Mouse (Mus musculus) MEL (cell line): Measurements from ENCODE around the gene Hoxd11. TPM values are rescaled to one million over a fixed set of nuclear protein-coding genes. Genes with fewer than 3 reads are reported as not detected.

ENCODE experiments used
- DNase-seq: peaks from one replicate; pipeline ENCODE4 v3.0.0; 2011; ENCODE audit warnings: low read depth, low spot score
- H3K27ac ChIP-seq: 2 replicates; pipeline ENCODE4 v1.5.1; 2012; ENCODE audit warnings: low read depth, mild to moderate bottlenecking, control low read depth, low read length, moderate library complexity; ENCODE audit not compliant: control insufficient read depth
- H3K27me3 ChIP-seq, 2 experiments: fragments of 150-350 bp in 1 of 2; sonication (generic) in 1 of 2; 2 replicates each; pipeline ENCODE4 v1.6.1; 2012; ENCODE audit warnings: low read length in 2 of 2, mild to moderate bottlenecking in 2 of 2, improper control_type of control experiment in 1 of 2, moderate library complexity in 1 of 2; ENCODE audit not compliant: insufficient read depth in 2 of 2, control insufficient read depth in 1 of 2
- H3K36me3 ChIP-seq, 2 experiments: 2 replicates each; pipeline ENCODE4 v1.6.1; 2012 to 2014; ENCODE audit warnings: low read length in 2 of 2, improper control_type of control experiment in 1 of 2, inconsistent platforms in 1 of 2, mild to moderate bottlenecking in 1 of 2; ENCODE audit not compliant: insufficient read depth in 2 of 2, control insufficient read depth in 1 of 2
- H3K4me1 ChIP-seq, 2 experiments: fragments of 150-350 bp in 1 of 2; sonication (generic) in 1 of 2; 2 replicates each; pipeline ENCODE4 v1.6.1; 2012; ENCODE audit warnings: low read length in 2 of 2, improper control_type of control experiment in 1 of 2, mild to moderate bottlenecking in 1 of 2; ENCODE audit not compliant: insufficient read depth in 2 of 2, control insufficient read depth in 1 of 2
- H3K4me3 ChIP-seq, 2 experiments: fragments of 150-350 bp in 1 of 2; sonication (generic) in 1 of 2; 2 replicates each; pipeline ENCODE4 v1.5.1; 2012; ENCODE audit warnings: low read depth in 2 of 2, low read length in 2 of 2, mild to moderate bottlenecking in 2 of 2, moderate library complexity in 2 of 2, control low read depth in 1 of 2, improper control_type of control experiment in 1 of 2; ENCODE audit not compliant: control insufficient read depth in 1 of 2, insufficient read depth in 1 of 2
- H3K79me2 ChIP-seq: 2 replicates; pipeline ENCODE4 v1.6.1; 2012; ENCODE audit warnings: mild to moderate bottlenecking, low read length, moderate library complexity; ENCODE audit not compliant: control insufficient read depth, poor library complexity, insufficient read depth
- H3K9ac ChIP-seq: 2 replicates; pipeline ENCODE4 v1.6.1; 2012; ENCODE audit warnings: low read depth, mild to moderate bottlenecking, control low read depth, low read length, moderate library complexity; ENCODE audit not compliant: control insufficient read depth, poor library complexity, severe bottlenecking
- H3K9me3 ChIP-seq: fragments of 150-350 bp; sonication (generic); replicated peaks from 2 replicates; pipeline ENCODE4 v1.6.1; 2012; ENCODE audit warnings: mild to moderate bottlenecking, low read length, improper control_type of control experiment, moderate library complexity; ENCODE audit not compliant: insufficient read depth
- CTCF ChIP-seq, 3 experiments: IDR thresholded peaks in 2 of 3; conservative IDR thresholded peaks in 1 of 3; 2 replicates each; pipeline ENCODE4 v1.5.1; 2011 to 2012; ENCODE audit warnings: low read length in 3 of 3, low read depth in 2 of 3, mild to moderate bottlenecking in 2 of 3, improper control_type of control experiment in 1 of 3, inconsistent platforms in 1 of 3, mixed read lengths in 1 of 3, moderate library complexity in 1 of 3; ENCODE audit not compliant: control insufficient read depth in 1 of 3, insufficient read depth in 1 of 3, poor library complexity in 1 of 3, severe bottlenecking in 1 of 3
- E2F4 ChIP-seq: IDR thresholded peaks from 2 replicates; pipeline ENCODE4 v1.6.1; 2011; ENCODE audit warnings: low read depth, low read length, improper control_type of control experiment, borderline replicate concordance
- EP300 ChIP-seq, 2 experiments: IDR thresholded peaks; 2 replicates each; pipeline ENCODE4 v1.6.1; 2011; ENCODE audit warnings: improper control_type of control experiment in 2 of 2, low read length in 2 of 2, low read depth in 1 of 2, mild to moderate bottlenecking in 1 of 2
- GABPA ChIP-seq: IDR thresholded peaks from 2 replicates; pipeline ENCODE4 v1.6.1; 2012; ENCODE audit warnings: low read depth, mild to moderate bottlenecking, inconsistent platforms, low read length, improper control_type of control experiment, moderate library complexity
- GATA1 ChIP-seq: IDR thresholded peaks from 2 replicates; pipeline ENCODE4 v1.6.1; 2011; ENCODE audit warnings: low read depth, low read length, improper control_type of control experiment
- JUND ChIP-seq: IDR thresholded peaks from 2 replicates; pipeline ENCODE4 v1.6.1; 2011; ENCODE audit warnings: low read depth, mild to moderate bottlenecking, improper control_type of control experiment, low read length
- KAT2A ChIP-seq: conservative IDR thresholded peaks from 2 replicates; pipeline ENCODE4 v1.6.1; 2012; ENCODE audit warnings: low read depth, low read length, improper control_type of control experiment, inconsistent platforms
- MAZ ChIP-seq: IDR thresholded peaks from 2 replicates; pipeline ENCODE4 v1.6.1; 2012; ENCODE audit warnings: low read depth, mild to moderate bottlenecking, inconsistent platforms, low read length, improper control_type of control experiment
- MEF2A ChIP-seq: IDR thresholded peaks from 2 replicates; pipeline ENCODE4 v1.6.1; 2014; ENCODE audit warnings: low read depth, mild to moderate bottlenecking, inconsistent platforms, low read length, improper control_type of control experiment; ENCODE audit not compliant: poor library complexity, insufficient replicate concordance, severe bottlenecking; ENCODE audit errors: extremely low read depth
- MXI1 ChIP-seq: IDR thresholded peaks from 2 replicates; pipeline ENCODE4 v1.6.1; 2011; ENCODE audit warnings: mild to moderate bottlenecking, low read depth, low read length, improper control_type of control experiment
- NELFE ChIP-seq: IDR thresholded peaks from 2 replicates; pipeline ENCODE4 v1.6.1; 2011; ENCODE audit warnings: low read depth, low read length, improper control_type of control experiment
- NRF1 ChIP-seq: IDR thresholded peaks from 2 replicates; pipeline ENCODE4 v1.6.1; 2014; ENCODE audit warnings: low read depth, mild to moderate bottlenecking, inconsistent platforms, low read length, improper control_type of control experiment, moderate library complexity; ENCODE audit not compliant: poor library complexity, insufficient read depth, severe bottlenecking
- POLR2AphosphoS2 ChIP-seq: IDR thresholded peaks from 2 replicates; pipeline ENCODE4 v1.6.1; 2011; ENCODE audit warnings: low read length, improper control_type of control experiment
- POLR2AphosphoS5 ChIP-seq: IDR thresholded peaks from 2 replicates; pipeline ENCODE4 v1.6.1; 2012; ENCODE audit warnings: low read depth, borderline replicate concordance, mild to moderate bottlenecking, inconsistent platforms, low read length, moderate library complexity, mixed read lengths
- RAD21 ChIP-seq: IDR thresholded peaks from 2 replicates; pipeline ENCODE4 v1.6.1; 2011; ENCODE audit warnings: mild to moderate bottlenecking, low read depth, low read length, improper control_type of control experiment
- RCOR1 ChIP-seq: IDR thresholded peaks from 2 replicates; pipeline ENCODE4 v1.6.1; 2012; ENCODE audit warnings: low read depth, mild to moderate bottlenecking, inconsistent platforms, low read length, improper control_type of control experiment
- SIN3A ChIP-seq: IDR thresholded peaks from 2 replicates; pipeline ENCODE4 v1.6.1; 2012; ENCODE audit warnings: low read length, improper control_type of control experiment, inconsistent platforms
- TBP ChIP-seq: IDR thresholded peaks from 2 replicates; pipeline ENCODE4 v1.8.0; 2011; ENCODE audit warnings: low read depth, low read length, improper control_type of control experiment
- USF1 ChIP-seq: IDR thresholded peaks from 2 replicates; pipeline ENCODE4 v1.6.1; 2014; ENCODE audit warnings: low read depth, mild to moderate bottlenecking, inconsistent platforms, low read length, improper control_type of control experiment, moderate library complexity
- ZMIZ1 ChIP-seq: IDR thresholded peaks from 2 replicates; pipeline ENCODE4 v1.6.1; 2012; ENCODE audit warnings: low read depth, mild to moderate bottlenecking, inconsistent platforms, low read length, improper control_type of control experiment, moderate library complexity
- polyA plus RNA-seq, 2 experiments: library from polyadenylated mRNA; stranded (reverse) in 1 of 2; unstranded in 1 of 2; fragments of >175 nt in 1 of 2; fragments of >200 nt in 1 of 2; gene quantifications; 2 replicates each; pipeline versions ENCODE4 v1.2.1 to v1.2.4; 2012; ENCODE audit warnings: low replicate concordance in 2 of 2, low read depth in 1 of 2; ENCODE audit not compliant: insufficient read length in 2 of 2, insufficient read depth in 1 of 2, missing spikeins in 1 of 2
- total RNA-seq: library from RNA; depleted of rRNA; stranded (reverse); fragments of 300-350 nt; gene quantifications from 2 replicates; pipeline ENCODE4 v1.2.3, GENCODE M21; 2012; rRNA removed

Hoxd11 gene
- total RNA-seq, result not detected in 2 replicates
- polyA plus RNA-seq, result not detected

GRCm38 (mm10) chr2:74678891-74679595 lies at the start of gene Hoxd11:
Gene Hoxd11 (plus strand): TSS chr2:74679557.
- H3K79me2 ChIP-seq, result no peaks in the 10 kb centered on the region
- TF ChIP-seq ZMIZ1, result no peak
- TF ChIP-seq CTCF (IDR thresholded peaks at IDR 0.05 in 2 of 3, conservative IDR thresholded peaks at IDR 0.05 in 1 of 3; ENCODE audit: control insufficient read depth in 1 of 3, insufficient read depth in 1 of 3, low read depth in 2 of 3, low read length in 3 of 3, poor library complexity in 1 of 3, severe bottlenecking in 1 of 3), result no peak
- TF ChIP-seq, all 39 proteins: peak for 0
- H3K4me1 ChIP-seq, result no peaks in the 10 kb centered on the region
- no peak for DNase-seq
- no peaks in the 10 kb centered on the region for H3K9me3 ChIP-seq
- no peak within 1 kb of the TSS for H3K9ac ChIP-seq
- H3K27me3 ChIP-seq, result peaks cover 2 to 3% of the 10 kb centered on the region in 2 experiments; a peak in 3 of 4 replicates
- no peak within 1 kb of the TSS for H3K4me3 ChIP-seq
- no peak within 1 kb of the TSS for H3K27ac ChIP-seq
- no peaks in the 10 kb centered on the region for H3K36me3 ChIP-seq

- Histone ChIP-seq H3K79me2 (no peaks in the 10 kb centered on the region), H3K4me3 (no peak overlapping the region), H3K4me1 (no peaks in the 10 kb centered on the region), H3K9ac (no peak overlapping the region), H3K27ac (no peak overlapping the region), H3K9me3 (no peaks in the 10 kb centered on the region), H3K36me3 (no peaks in the 10 kb centered on the region), H3K27me3 (no peaks in the 10 kb centered on the region)
- peak; percentile 26 for DNase-seq
- TF ChIP-seq CTCF (IDR thresholded peaks at IDR 0.05 in 2 of 3, conservative IDR thresholded peaks at IDR 0.05 in 1 of 3; ENCODE audit: control insufficient read depth in 1 of 3, insufficient read depth in 1 of 3, low read depth in 2 of 3, low read length in 3 of 3, poor library complexity in 1 of 3, severe bottlenecking in 1 of 3) (peak in 2 of 3 experiments; percentile 10 to 13; a peak in 1 of 6 replicates), NRF1 (no peak)
Measured at GRCm38 (mm10) chr2:74635412-74635811, 43.9 kb upstream of the Hoxd11 start.

GRCm38 (mm10) chr2:74642431-74642830 lies 36.9 kb upstream of the Hoxd11 start:
- Histone ChIP-seq H3K36me3 (no peaks in the 10 kb centered on the region), H3K79me2 (no peaks in the 10 kb centered on the region), H3K4me1 (no peaks in the 10 kb centered on the region), H3K27ac (no peak overlapping the region), H3K27me3 (no peaks in the 10 kb centered on the region), H3K9ac (no peak overlapping the region), H3K9me3 (no peaks in the 10 kb centered on the region), H3K4me3 (no peak overlapping the region)
- DNase-seq, result no peak
- TF ChIP-seq GATA1, result no peak
- no peak for TF ChIP-seq RAD21
- no peak for TF ChIP-seq MXI1
- TF ChIP-seq NELFE, result no peak
- TF ChIP-seq NRF1, result no peak
- no peak for TF ChIP-seq JUND
- no peak for TF ChIP-seq POLR2AphosphoS2
- no peak for TF ChIP-seq GABPA
- TF ChIP-seq USF1, result no peak
- TF ChIP-seq POLR2AphosphoS5, result no peak
- TF ChIP-seq TBP, result no peak
- no peak for TF ChIP-seq MAZ
- no peak for TF ChIP-seq E2F4
- TF ChIP-seq EP300 (IDR thresholded peaks at IDR 0.05; ENCODE audit: low read depth in 1 of 2, low read length in 2 of 2), result no peak
- TF ChIP-seq KAT2A, result no peak
- no peak for TF ChIP-seq MEF2A
- no peak for TF ChIP-seq SIN3A
- TF ChIP-seq RCOR1, result no peak
